Mouse (Mus musculus): ENCODE measurements around the gene Sash1. TPM values are rescaled to one million over a fixed set of nuclear protein-coding genes. Genes with fewer than 3 reads are reported as not detected.

The Sash1 gene
- 10 to 100 TPM; 76.8 to 79.4 TPM for total RNA-seq (2021)

GRCm38 (mm10) chr10:8885630-8886527, at the start of gene Sash1:
TSS of gene Sash1 (minus strand) at chr10:8886070.
- peak; percentile 61 to 64 for DNase-seq (ENCODE audit: extremely low spot score in 1 of 2, low spot score in 1 of 2)

GRCm38 (mm10) chr10:8935601-8936000, 49.7 kb upstream of the Sash1 start:
- no peak for DNase-seq (ENCODE audit: extremely low spot score in 1 of 2, low spot score in 1 of 2)

GRCm38 (mm10) chr10:8933451-8934372, 47.8 kb upstream of the Sash1 start:
- DNase-seq (ENCODE audit: extremely low spot score in 1 of 2, low spot score in 1 of 2) = no peak

- DNase-seq (ENCODE audit: extremely low spot score in 1 of 2, low spot score in 1 of 2) = no peak
Measured at GRCm38 (mm10) chr10:8931548-8932240, 45.8 kb upstream of the Sash1 start.

- DNase-seq (ENCODE audit: extremely low spot score in 1 of 2, low spot score in 1 of 2) = no peak
Measured at GRCm38 (mm10) chr10:8930672-8931071, 44.8 kb upstream of the Sash1 start.

- DNase-seq (ENCODE audit: extremely low spot score in 1 of 2, low spot score in 1 of 2) = no peak
Measured at GRCm38 (mm10) chr10:8928775-8929647, 43.1 kb upstream of the Sash1 start.

- DNase-seq (ENCODE audit: extremely low spot score in 1 of 2, low spot score in 1 of 2) = no peak
Measured at GRCm38 (mm10) chr10:8928261-8928660, 42.4 kb upstream of the Sash1 start.

GRCm38 (mm10) chr10:8926906-8927305, 41.0 kb upstream of the Sash1 start:
- no peak for DNase-seq (ENCODE audit: extremely low spot score in 1 of 2, low spot score in 1 of 2)

GRCm38 (mm10) chr10:8926295-8926694, 40.4 kb upstream of the Sash1 start:
- DNase-seq (ENCODE audit: extremely low spot score in 1 of 2, low spot score in 1 of 2) = no peak

- DNase-seq (ENCODE audit: extremely low spot score in 1 of 2, low spot score in 1 of 2) = no peak
Measured at GRCm38 (mm10) chr10:8925299-8925698, 39.4 kb upstream of the Sash1 start.

- DNase-seq (ENCODE audit: extremely low spot score in 1 of 2, low spot score in 1 of 2) = no peak
Measured at GRCm38 (mm10) chr10:8921098-8921693, 35.3 kb upstream of the Sash1 start.

- DNase-seq (ENCODE audit: extremely low spot score in 1 of 2, low spot score in 1 of 2) = no peak
Measured at GRCm38 (mm10) chr10:8917798-8918197, 31.9 kb upstream of the Sash1 start.

- DNase-seq (ENCODE audit: extremely low spot score in 1 of 2, low spot score in 1 of 2) = no peak
Measured at GRCm38 (mm10) chr10:8917350-8917749, 31.5 kb upstream of the Sash1 start.

- DNase-seq (ENCODE audit: extremely low spot score in 1 of 2, low spot score in 1 of 2) = no peak
Measured at GRCm38 (mm10) chr10:8915755-8916154, 29.9 kb upstream of the Sash1 start.

- no peak for DNase-seq (ENCODE audit: extremely low spot score in 1 of 2, low spot score in 1 of 2)
Measured at GRCm38 (mm10) chr10:8913904-8914303, 28.0 kb upstream of the Sash1 start.

GRCm38 (mm10) chr10:8912706-8913275, 26.9 kb upstream of the Sash1 start:
- DNase-seq (ENCODE audit: extremely low spot score in 1 of 2, low spot score in 1 of 2) = peak in 1 of 2 experiments; percentile 22

- no peak for DNase-seq (ENCODE audit: extremely low spot score in 1 of 2, low spot score in 1 of 2)
Measured at GRCm38 (mm10) chr10:8912213-8912612, 26.3 kb upstream of the Sash1 start.

- no peak for DNase-seq (ENCODE audit: extremely low spot score in 1 of 2, low spot score in 1 of 2)
Measured at GRCm38 (mm10) chr10:8910237-8910990, 24.5 kb upstream of the Sash1 start.

Data from layer of hippocampus, postnatal 25 days (tissue).